Mouse (Mus musculus): ENCODE data around the gene Hmgn1. TPM values are rescaled to one million over a fixed set of nuclear protein-coding genes. Genes with fewer than 3 reads are reported as not detected.

Hmgn1 gene
- total and polyA plus RNA-seq, 3 experiments = 243 to 745 (median 394) TPM

DNA sequence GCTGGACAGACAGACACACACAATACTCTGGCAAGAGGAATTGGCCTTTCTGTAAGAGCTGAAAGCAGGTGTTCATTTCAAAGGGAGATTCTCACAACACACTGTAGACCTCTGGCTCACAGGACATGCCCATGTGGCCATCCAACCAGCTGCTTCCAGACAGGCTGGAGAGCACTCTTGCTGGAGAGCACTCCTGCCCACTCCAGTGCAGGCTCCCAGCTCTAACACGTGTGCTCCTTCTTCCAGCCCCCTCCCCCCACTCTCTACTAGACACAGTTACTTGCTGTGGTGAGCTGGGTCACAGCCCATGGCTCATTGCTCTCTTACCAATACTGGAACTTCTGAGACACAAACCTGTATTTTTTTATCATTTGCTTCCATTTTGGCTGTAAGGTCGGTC, 47.9 kb upstream of the Hmgn1 start:
- in situ Hi-C loops (cut with MboI; ENCODE audit: low pct_ligation_motif_present, low pct_unique_long_range_greater_than_20kb, low sequenced_read_pairs) = no loop called here
- no peak for TF ChIP-seq TCF12 (IDR thresholded peaks at IDR 0.05; ENCODE audit: low read depth, low read length)
- no peak for TF ChIP-seq MAFK (IDR thresholded peaks at IDR 0.05; ENCODE audit: insufficient replicate concordance, low read length)
- no peak for TF ChIP-seq ZC3H11A (IDR thresholded peaks at IDR 0.05; ENCODE audit: low read depth, low read length)
- no peak for TF ChIP-seq ZMIZ1 (IDR thresholded peaks at IDR 0.05; ENCODE audit: low read depth, low read length)
- 0 out of 2 replicates have a peak, but pooled peaks have one; percentile 10 for TF ChIP-seq MAX (IDR thresholded peaks at IDR 0.05; ENCODE audit: low read length)
- TF ChIP-seq NELFE (IDR thresholded peaks at IDR 0.05; ENCODE audit: low read depth, low read length) = no peak
- no peak overlapping the region for H3K9ac ChIP-seq (ENCODE audit: insufficient read depth, low read depth)
- H3K79me2 ChIP-seq (replicated peaks; ENCODE audit: control insufficient read depth, extremely low read depth, insufficient read depth, poor library complexity, severe bottlenecking) = no peaks in the 10 kb centered on the region
- peak; percentile 19 for DNase-seq (ENCODE audit: extremely low read depth)
- H3K9me3 ChIP-seq (replicated peaks; ENCODE audit: low read length) = peaks cover 8% of the 10 kb centered on the region
- H3K4me1 ChIP-seq (ENCODE audit: control insufficient read depth in 1 of 2, insufficient read depth in 2 of 2) = peaks cover 0 to 15% of the 10 kb centered on the region in 2 experiments; a peak in 2 of 4 replicates
- no peaks in the 10 kb centered on the region for H3K27me3 ChIP-seq (replicated peaks)
- no peak overlapping the region for H3K4me3 ChIP-seq (replicated peaks in 1 of 3; ENCODE audit: low read depth in 2 of 3, low read length in 2 of 3, poor library complexity in 1 of 3)
- no peak overlapping the region for H3K4me2 ChIP-seq (ENCODE audit: insufficient read depth, low read depth, poor library complexity, severe bottlenecking)
- no peak overlapping the region for H3K27ac ChIP-seq (ENCODE audit: insufficient read depth, low read depth)
- H3K36me3 ChIP-seq (replicated peaks in 1 of 2; ENCODE audit: control insufficient read depth in 1 of 2, insufficient read depth in 1 of 2, low read length in 1 of 2) = no peaks in the 10 kb centered on the region
- dilution Hi-C loops (cut with MboI; ENCODE audit: extremely low pct_ligation_motif_present, extremely low pct_unique_long_range_greater_than_20kb, low sequenced_read_pairs) = no loop called here

GRCm38 (mm10) chr16:96173648-96174047, 46.1 kb upstream of the Hmgn1 start:
- H3K4me2 ChIP-seq (ENCODE audit: insufficient read depth, low read depth, poor library complexity, severe bottlenecking) = no peak overlapping the region
- H3K9me3 ChIP-seq (replicated peaks; ENCODE audit: low read length) = peaks cover under 1% of the 10 kb centered on the region
- in situ Hi-C loops (cut with MboI; ENCODE audit: low pct_ligation_motif_present, low pct_unique_long_range_greater_than_20kb, low sequenced_read_pairs) (no loop called here), dilution Hi-C loops (cut with MboI; ENCODE audit: extremely low pct_ligation_motif_present, extremely low pct_unique_long_range_greater_than_20kb, low sequenced_read_pairs) (no loop called here)
- H3K9ac ChIP-seq (ENCODE audit: insufficient read depth, low read depth) = no peak overlapping the region
- H3K36me3 ChIP-seq (replicated peaks in 1 of 2; ENCODE audit: control insufficient read depth in 1 of 2, insufficient read depth in 1 of 2, low read length in 1 of 2) = no peaks in the 10 kb centered on the region
- peaks cover 0 to 15% of the 10 kb centered on the region in 2 experiments; a peak in 2 of 4 replicates for H3K4me1 ChIP-seq (ENCODE audit: control insufficient read depth in 1 of 2, insufficient read depth in 2 of 2)
- DNase-seq (ENCODE audit: extremely low read depth) = no peak
- H3K27ac ChIP-seq (ENCODE audit: insufficient read depth, low read depth) = no peak overlapping the region
- no peak overlapping the region for H3K4me3 ChIP-seq (replicated peaks in 1 of 3; ENCODE audit: low read depth in 2 of 3, low read length in 2 of 3, poor library complexity in 1 of 3)
- TF ChIP-seq USF1 (IDR thresholded peaks at IDR 0.05; ENCODE audit: low read depth, low read length) = no peak
- no peak for TF ChIP-seq SMC3 (IDR thresholded peaks at IDR 0.05; ENCODE audit: low read depth, low read length)
- no peak for TF ChIP-seq CHD2 (IDR thresholded peaks at IDR 0.05; ENCODE audit: low read length)
- TF ChIP-seq UBTF (IDR thresholded peaks at IDR 0.05; ENCODE audit: low read depth, low read length) = no peak
- TF ChIP-seq ELF1 (IDR thresholded peaks at IDR 0.05; ENCODE audit: low read depth, low read length) = no peak
- no peak for TF ChIP-seq MXI1 (IDR thresholded peaks at IDR 0.05; ENCODE audit: low read depth, low read length)
- TF ChIP-seq NRF1 (IDR thresholded peaks at IDR 0.05; ENCODE audit: low read depth, low read length) = no peak
- TF ChIP-seq SIN3A (IDR thresholded peaks at IDR 0.05; ENCODE audit: low read length) = no peak
- no peak for TF ChIP-seq ZNF384 (IDR thresholded peaks at IDR 0.05; ENCODE audit: low read depth, low read length)
- TF ChIP-seq ZKSCAN1 (IDR thresholded peaks at IDR 0.05; ENCODE audit: borderline replicate concordance, low read depth, low read length) = no peak
- TF ChIP-seq TCF12 (IDR thresholded peaks at IDR 0.05; ENCODE audit: low read depth, low read length) = no peak
- H3K79me2 ChIP-seq (replicated peaks; ENCODE audit: control insufficient read depth, extremely low read depth, insufficient read depth, poor library complexity, severe bottlenecking) = no peaks in the 10 kb centered on the region
- no peaks in the 10 kb centered on the region for H3K27me3 ChIP-seq (replicated peaks)

All from CH12.LX (cell line).